Mouse (Mus musculus) stomach, postnatal 0 days (tissue): Measurements from ENCODE around the gene Clk4. TPM values are rescaled to one million over a fixed set of nuclear protein-coding genes. Genes with fewer than 3 reads are reported as not detected.

ENCODE experiments used
- ATAC-seq: fragments of 200-750 bp; cut with Nextera tagmentation; 2 replicates; pipeline ENCODE4 v1.8.0; 2017; ENCODE audit not compliant: low FRiP score, low TSS enrichment
- DNase-seq: peaks from one replicate; pipeline ENCODE4 v3.0.0-alpha.2; 2016; ENCODE audit warnings: low spot score
- H3K27ac ChIP-seq: fragments of 300-500 bp; sonication (generic); replicated peaks from 2 replicates; pipeline ENCODE4 v1.5.1; 2014; ENCODE audit warnings: mild to moderate bottlenecking, control low read depth
- H3K27me3 ChIP-seq: fragments of 300-500 bp; sonication (generic); 2 replicates; pipeline ENCODE4 v1.6.1; 2014; ENCODE audit warnings: low read length; ENCODE audit not compliant: control insufficient read depth, insufficient read depth
- H3K36me3 ChIP-seq: fragments of 300-500 bp; sonication (generic); 2 replicates; pipeline ENCODE4 v1.6.1; 2014; ENCODE audit warnings: low read length, mixed read lengths; ENCODE audit not compliant: control insufficient read depth, insufficient read depth
- H3K4me1 ChIP-seq: fragments of 300-500 bp; sonication (generic); replicated peaks from 2 replicates; pipeline ENCODE4 v1.6.1; 2014; ENCODE audit warnings: antibody characterized with exemption; ENCODE audit not compliant: control insufficient read depth, insufficient read depth
- H3K4me2 ChIP-seq: fragments of 300-500 bp; sonication (generic); replicated peaks from 2 replicates; pipeline ENCODE4 v1.6.1; 2014; ENCODE audit warnings: low read depth, mild to moderate bottlenecking, control low read depth, moderate library complexity
- H3K4me3 ChIP-seq: fragments of 300-500 bp; sonication (generic); 2 replicates; pipeline ENCODE4 v1.5.1; 2014; ENCODE audit warnings: low read depth, low read length, control low read depth
- H3K9ac ChIP-seq: fragments of 300-500 bp; sonication (generic); 2 replicates; pipeline ENCODE4 v1.6.1; 2014; ENCODE audit warnings: mild to moderate bottlenecking, low read length, control low read depth, mixed read lengths
- H3K9me3 ChIP-seq: fragments of 300-500 bp; sonication (generic); 2 replicates; pipeline ENCODE4 v1.6.1; 2016; ENCODE audit warnings: low read length; ENCODE audit not compliant: control insufficient read depth
- CTCF ChIP-seq: IDR thresholded peaks from 2 replicates; pipeline ENCODE4 v1.5.1; 2016; ENCODE audit warnings: antibody characterized with exemption, low read depth, mild to moderate bottlenecking, moderate library complexity
- EP300 ChIP-seq: optimal IDR thresholded peaks from 2 replicates; pipeline ENCODE3; 2016; ENCODE audit warnings: antibody characterized with exemption
- WGBS: fragments of 180-500 bp; shearing (Covaris S2); extraction: QIAGEN DNeasy Blood & Tissue Kit; methylation state at CpG from one replicate; pipeline ENCODE4 v1.1.7; 2014; 5-methylcytosine and 5-hydroxymethylcytosine counted together
- polyA plus RNA-seq: library from polyadenylated mRNA; unstranded; fragments of >200 nt; fragmentation: Nextera tagmentation; extraction: Ambion mirVana; gene quantifications from 2 replicates; pipeline ENCODE4 v1.2.1, GENCODE M21; 2015

Gene Clk4
- polyA plus RNA-seq, 1 experiment from 2014 or later: 47.7 TPM

DNA sequence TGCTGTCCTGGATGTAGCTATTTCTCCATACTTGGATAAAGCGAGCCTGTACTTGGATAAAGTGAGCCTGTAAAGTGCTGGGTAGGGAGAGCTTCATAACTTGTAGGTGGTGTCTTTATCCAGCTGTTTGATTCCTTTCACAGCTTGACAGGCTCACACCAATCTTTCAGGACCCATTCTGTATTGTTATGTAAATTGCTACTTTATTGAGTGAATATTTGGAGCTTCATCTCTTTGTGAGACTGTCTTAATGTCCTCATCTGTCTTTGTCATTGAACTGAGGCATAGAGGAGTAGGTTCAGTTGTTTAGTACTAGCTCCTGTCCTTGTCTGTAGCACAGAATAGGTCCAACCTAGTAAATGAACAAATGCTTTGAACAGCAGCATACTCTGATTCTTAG is 12.9 kb downstream of the Clk4 start:
- peaks cover 21% of the 10 kb centered on the region for H3K36me3 ChIP-seq

GRCm38 (mm10) chr11:51289564-51290041 is 28.1 kb downstream of the Clk4 start, which contains the start of gene Col23a1:
Gene Col23a1 (plus strand): TSS chr11:51289920.
- H3K4me2 ChIP-seq: peak within 1 kb of the TSS; percentile 91
- 0 out of 2 replicates have a peak, but pooled peaks cover 2% of the 10 kb centered on the region for H3K4me1 ChIP-seq
- peak within 1 kb of the TSS; percentile 76 for H3K27ac ChIP-seq
- peak within 1 kb of the TSS; percentile 68 for H3K9ac ChIP-seq
- DNase-seq (peak; percentile 83), ATAC-seq (peak; percentile 83)
- peak within 1 kb of the TSS; percentile 66 for H3K4me3 ChIP-seq
- WGBS: under 1% methylated on average over 37 of the region's 38 CpGs
- H3K9me3 ChIP-seq: no peaks in the 10 kb centered on the region
- H3K27me3 ChIP-seq: no peaks in the 10 kb centered on the region
- no peaks in the 10 kb centered on the region for H3K36me3 ChIP-seq
- TF ChIP-seq CTCF: peak; percentile 98
- no peak for TF ChIP-seq EP300

More for the DNA sequence above, 12.9 kb downstream of the Clk4 start:
- no peak for DNase-seq
- no peak overlapping the region for H3K27ac ChIP-seq
- H3K9me3 ChIP-seq: no peaks in the 10 kb centered on the region
- no peaks in the 10 kb centered on the region for H3K27me3 ChIP-seq
- no peak overlapping the region for H3K4me3 ChIP-seq
- no peak for ATAC-seq
- no peak for TF ChIP-seq CTCF
- TF ChIP-seq EP300: no peak
- WGBS: 79% methylated on average over 1 of the region's 1 CpGs
- H3K4me2 ChIP-seq: no peak overlapping the region
- H3K4me1 ChIP-seq: no peaks in the 10 kb centered on the region
- no peak overlapping the region for H3K9ac ChIP-seq

- DNase-seq: peak; percentile 72
- WGBS: 3% methylated on average over 71 of the region's 74 CpGs
Measured at GRCm38 (mm10) chr11:51290066-51290955, 28.8 kb downstream of the Clk4 start.

DNA sequence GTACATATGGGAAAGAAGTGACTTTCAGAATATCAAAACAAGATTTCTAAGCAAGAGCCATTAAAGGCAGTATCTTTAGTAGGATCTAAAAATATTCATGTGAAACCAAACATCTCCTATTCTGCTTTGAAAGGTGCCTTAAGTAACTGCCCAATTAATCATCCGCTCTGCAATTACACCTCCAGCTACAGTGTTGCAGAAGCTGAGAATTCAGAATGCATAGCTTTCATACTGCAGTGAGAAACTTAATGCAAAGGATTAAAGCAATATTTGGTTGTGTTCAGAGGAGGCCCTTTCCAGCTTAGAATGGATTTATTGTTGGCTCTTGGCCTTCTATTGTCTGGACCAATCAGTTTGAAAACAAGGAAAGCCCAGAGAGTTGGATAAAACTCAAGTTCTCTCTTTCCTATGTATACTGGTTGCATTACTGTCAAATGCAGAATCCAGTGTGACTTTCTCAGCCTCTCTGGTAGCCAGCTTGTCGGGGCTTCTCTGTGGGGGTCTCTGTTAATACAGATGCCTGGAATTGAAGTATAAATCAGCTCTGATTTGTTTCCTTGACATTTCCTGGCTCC is 32.5 kb downstream of the Clk4 start:
- Histone ChIP-seq H3K9me3 (no peaks in the 10 kb centered on the region), H3K4me2 (no peak overlapping the region), H3K4me1 (0 out of 2 replicates have a peak, but pooled peaks cover 2% of the 10 kb centered on the region), H3K4me3 (no peak overlapping the region), H3K36me3 (no peaks in the 10 kb centered on the region), H3K27ac (no peak overlapping the region), H3K27me3 (no peaks in the 10 kb centered on the region), H3K9ac (no peak overlapping the region)
- 51% methylated on average over 2 of the region's 2 CpGs for WGBS
- ATAC-seq (no peak), DNase-seq (no peak)
- TF ChIP-seq CTCF (no peak), EP300 (no peak)

More at GRCm38 (mm10) chr11:51290066-51290955, 28.8 kb downstream of the Clk4 start:
- no peaks in the 10 kb centered on the region for H3K36me3 ChIP-seq
- H3K4me1 ChIP-seq: 0 out of 2 replicates have a peak, but pooled peaks cover 2% of the 10 kb centered on the region
- H3K4me2 ChIP-seq: peak overlapping the region; percentile 91
- peak overlapping the region; percentile 66 for H3K4me3 ChIP-seq
- no peaks in the 10 kb centered on the region for H3K9me3 ChIP-seq
- peak; percentile 69 for ATAC-seq
- TF ChIP-seq CTCF (peak; percentile 65), EP300 (no peak)
- H3K27ac ChIP-seq: peak overlapping the region; percentile 76; the same call in 1 of the 2 replicates
- H3K27me3 ChIP-seq: no peaks in the 10 kb centered on the region
- peak overlapping the region; percentile 68 for H3K9ac ChIP-seq

DNA sequence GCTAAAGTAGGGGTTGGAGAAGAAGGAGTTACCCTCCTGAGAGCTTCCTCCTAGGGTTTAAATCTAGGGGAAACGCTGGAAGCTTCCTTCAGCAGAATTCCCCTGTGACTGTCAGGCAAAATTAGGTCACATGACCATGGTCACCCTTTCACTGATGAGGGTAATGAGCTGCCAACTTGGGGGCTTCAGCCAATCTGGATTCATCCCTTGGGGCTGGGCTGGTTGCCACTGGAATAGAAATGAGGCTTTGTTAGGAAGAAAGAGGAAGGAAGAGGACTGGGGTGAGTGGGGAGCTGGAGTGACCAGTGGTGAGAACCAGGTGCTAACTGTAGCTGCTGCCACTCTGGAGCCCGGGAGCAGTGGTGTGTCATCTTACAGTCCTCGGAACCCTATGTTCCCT is 34.2 kb downstream of the Clk4 start:
- TF ChIP-seq EP300 (no peak), CTCF (no peak)
- Histone ChIP-seq H3K9ac (no peak overlapping the region), H3K4me3 (no peak overlapping the region), H3K4me2 (no peak overlapping the region), H3K27ac (no peak overlapping the region), H3K36me3 (no peaks in the 10 kb centered on the region), H3K27me3 (no peaks in the 10 kb centered on the region), H3K9me3 (no peaks in the 10 kb centered on the region), H3K4me1 (0 out of 2 replicates have a peak, but pooled peaks cover 2% of the 10 kb centered on the region)
- DNase-seq (no peak), ATAC-seq (no peak)
- 87% methylated on average over 3 of the region's 3 CpGs for WGBS
